Mouse (Mus musculus) thymus, postnatal 4 days (tissue): ENCODE measurements around the gene Gm45753.
"Not testable (repeated sequence)": the region's sequence is repeated elsewhere in the genome, so short reads cannot be mapped to it uniquely, and the experiment has no call there.

ENCODE experiments used
- DNase-seq: peaks from one replicate; pipeline ENCODE4 v3.0.0; 2021

Gene Gm45753

GRCm38 (mm10) chr8:45308366-45308765 is at the start of gene Gm45753:
Gene Gm45753, minus strand, starts transcription at chr8:45308466.
- DNase-seq = no peak

DNA sequence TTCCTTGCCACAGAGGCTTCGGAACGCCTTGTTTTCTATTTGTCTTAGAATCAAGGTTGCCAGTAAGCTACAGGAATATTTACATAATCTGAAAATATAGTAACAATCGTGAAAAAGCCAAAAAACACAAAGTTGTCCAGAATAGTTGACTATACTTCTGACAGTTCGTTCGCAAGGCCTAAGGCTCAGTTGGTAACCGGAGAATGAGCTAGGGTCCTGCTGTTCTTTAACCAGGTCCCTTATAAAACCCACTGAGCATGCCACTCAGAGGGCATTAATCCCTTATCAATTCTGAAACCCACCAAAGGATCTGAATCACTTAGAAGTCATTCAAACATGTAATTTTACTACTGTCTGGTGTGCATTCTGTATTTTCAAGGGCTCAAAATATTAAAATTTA is 47.5 kb upstream of the Gm45753 start:
- no peak for DNase-seq

DNA sequence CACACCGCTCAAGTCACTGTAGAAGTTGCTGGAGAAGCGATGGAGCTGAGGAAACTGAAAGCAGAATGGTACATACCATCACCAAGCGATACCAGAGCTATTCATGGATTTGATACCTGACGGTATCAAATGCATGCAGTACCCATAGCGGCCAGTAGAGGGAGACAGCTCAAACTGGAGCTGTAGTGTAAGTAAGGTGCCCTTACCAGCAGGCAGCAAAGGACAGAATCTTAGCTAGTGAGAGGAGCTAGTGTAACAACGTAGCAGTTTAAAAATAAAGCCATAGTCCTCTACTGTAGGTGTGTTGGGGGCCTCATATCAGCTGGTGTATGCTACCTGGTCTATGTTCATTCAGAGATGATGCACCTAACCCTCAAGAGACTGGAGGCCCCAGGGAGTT is 36.8 kb upstream of the Gm45753 start:
- DNase-seq = peak; percentile 68

DNA sequence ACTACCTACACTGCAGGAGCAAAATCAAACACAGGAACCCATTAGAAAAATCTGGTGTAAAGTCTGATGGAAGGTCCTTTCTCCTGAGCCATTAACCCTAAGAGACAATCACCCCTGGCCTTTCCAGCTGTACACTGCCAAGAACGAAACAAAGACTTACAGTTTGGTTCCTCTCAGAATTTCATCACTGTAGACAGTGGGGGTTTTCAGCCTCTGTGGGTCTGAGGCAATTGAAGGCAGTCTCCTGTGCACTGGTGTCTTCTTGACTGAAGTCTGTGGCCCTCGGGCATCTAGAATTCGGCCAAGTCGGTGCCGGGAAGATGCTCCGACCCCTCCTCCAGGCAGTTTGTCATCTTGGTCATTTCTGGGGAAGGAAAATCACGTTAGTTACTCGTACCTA is 36.0 kb upstream of the Gm45753 start:
- no peak for DNase-seq

- DNase-seq = no peak
Measured at GRCm38 (mm10) chr8:45341630-45342628, 33.7 kb upstream of the Gm45753 start.

GRCm38 (mm10) chr8:45333493-45333892 is 25.2 kb upstream of the Gm45753 start:
- peak; percentile 12 for DNase-seq

- DNase-seq = peak; percentile 69
Measured at GRCm38 (mm10) chr8:45332685-45333409, 24.6 kb upstream of the Gm45753 start, which contains the start of gene Cyp4v3. Gene Cyp4v3, minus strand, starts transcription at chr8:45333216.

DNA sequence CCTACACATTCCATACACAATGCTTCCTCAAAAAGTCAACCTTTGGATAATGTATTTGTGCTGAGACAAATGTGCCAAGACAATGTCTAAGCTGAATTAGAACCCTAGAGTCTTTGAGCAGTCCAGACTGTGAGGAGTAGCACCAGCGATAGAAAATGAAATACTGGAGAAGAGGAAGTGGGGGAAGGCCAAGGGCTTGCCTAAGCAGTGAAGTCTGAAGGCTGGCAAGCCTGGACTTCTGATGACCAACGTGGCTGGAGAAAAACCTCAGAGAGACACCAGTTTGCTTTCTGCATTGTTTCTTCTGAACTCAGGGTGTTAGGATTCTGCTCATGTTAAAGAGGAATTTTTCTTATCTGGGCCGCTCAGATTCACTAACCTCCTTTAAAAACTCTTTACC is 22.6 kb upstream of the Gm45753 start:
- no peak for DNase-seq

DNA sequence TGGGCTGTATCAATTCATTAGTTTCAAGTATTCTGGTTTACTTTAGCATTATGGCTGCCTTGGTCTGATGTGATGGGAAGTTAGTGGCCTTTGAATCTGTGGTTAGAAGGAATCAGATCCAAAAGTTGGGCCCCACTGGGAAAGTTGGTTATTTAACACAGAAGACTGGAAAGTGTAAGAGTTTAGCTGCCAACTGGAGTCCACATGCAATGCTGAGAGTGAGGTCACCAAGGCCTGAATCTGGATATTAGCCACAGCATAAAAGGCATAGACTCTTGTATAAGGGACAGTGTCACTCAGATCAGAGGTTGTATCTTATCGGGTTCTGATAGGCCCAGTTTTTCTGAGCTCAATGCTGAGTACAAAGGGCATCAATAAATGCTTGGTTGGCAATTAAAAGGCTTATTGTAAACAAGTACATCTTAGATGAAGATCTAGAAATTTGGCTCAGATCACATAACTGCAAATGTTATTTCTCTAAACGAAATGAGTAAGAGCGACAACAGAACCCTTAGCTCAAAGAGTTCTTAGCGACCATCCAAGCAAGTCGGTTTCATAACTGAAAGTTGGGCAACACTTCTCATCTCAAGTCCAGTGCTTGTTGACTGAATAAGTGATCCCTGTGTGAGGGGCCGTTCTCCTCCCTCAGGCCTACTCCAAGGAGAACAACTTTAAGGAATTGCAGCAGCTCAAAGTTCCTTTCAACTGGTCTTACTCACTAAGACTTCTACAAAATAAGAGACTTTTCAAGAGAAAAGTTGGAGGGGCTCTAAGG is 21.1 kb upstream of the Gm45753 start:
- DNase-seq = no peak

DNA sequence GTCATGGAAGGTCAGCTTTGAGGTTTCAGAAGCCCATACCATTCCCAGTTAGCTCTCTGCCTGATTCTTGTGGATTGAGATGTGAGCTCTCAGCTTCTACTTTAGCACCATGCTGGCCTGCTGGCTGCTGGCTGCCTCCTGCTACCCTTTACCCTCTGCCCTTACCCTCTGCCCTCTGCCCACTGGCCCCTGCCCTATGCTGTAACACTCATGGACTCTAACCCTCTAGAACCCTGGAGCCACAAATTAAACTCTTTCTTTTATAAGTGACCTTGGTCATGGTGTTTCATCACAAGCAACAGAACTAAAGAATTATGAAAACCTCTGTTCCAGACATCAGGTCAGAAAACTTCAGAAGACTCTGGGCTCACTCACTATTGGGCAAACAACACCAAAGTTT is 18.8 kb upstream of the Gm45753 start:
- not testable (repeated sequence) for DNase-seq

DNA sequence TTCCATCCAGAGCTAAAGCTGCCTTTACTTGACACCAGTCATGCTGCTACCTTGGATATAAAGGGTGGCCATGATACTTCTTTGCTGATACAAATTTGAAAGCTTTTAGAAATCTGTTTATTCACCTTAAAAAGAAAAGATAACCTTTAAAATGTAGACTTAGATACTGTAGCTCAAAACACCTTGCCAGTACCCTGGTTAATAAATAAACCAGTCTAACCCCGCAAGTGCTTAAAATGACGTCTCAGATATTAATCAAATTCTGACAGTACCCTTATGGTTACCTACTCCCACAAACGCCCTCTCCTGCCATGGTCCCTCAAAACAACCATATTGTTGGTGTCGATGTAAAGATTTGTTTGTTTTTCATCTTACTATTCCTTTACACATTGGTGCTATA is 15.9 kb upstream of the Gm45753 start:
- DNase-seq = no peak

- DNase-seq = no peak
Measured at GRCm38 (mm10) chr8:45321365-45321764, 13.1 kb upstream of the Gm45753 start.

DNA sequence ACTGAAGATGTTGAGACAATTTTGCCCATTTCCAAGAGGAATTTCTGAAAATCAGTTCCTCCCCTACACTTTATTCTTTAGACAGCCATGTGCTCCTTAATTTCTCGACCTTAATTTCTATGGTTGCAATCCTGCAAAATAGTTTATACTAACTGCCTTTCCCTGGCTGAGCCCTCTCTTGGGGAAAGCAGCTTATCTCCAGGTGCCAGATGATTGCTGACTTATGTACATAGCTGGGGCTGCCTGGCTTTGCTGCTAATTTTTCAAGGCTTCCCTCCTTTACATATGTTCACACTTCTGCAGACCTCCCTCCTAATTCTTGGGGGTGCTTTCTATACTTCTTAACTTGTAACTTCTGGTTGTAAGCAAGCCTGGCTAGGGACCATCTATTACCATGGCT is 12.7 kb upstream of the Gm45753 start:
- DNase-seq = no peak

- no peak for DNase-seq
Measured at GRCm38 (mm10) chr8:45310967-45311366, 2.7 kb upstream of the Gm45753 start.

DNA sequence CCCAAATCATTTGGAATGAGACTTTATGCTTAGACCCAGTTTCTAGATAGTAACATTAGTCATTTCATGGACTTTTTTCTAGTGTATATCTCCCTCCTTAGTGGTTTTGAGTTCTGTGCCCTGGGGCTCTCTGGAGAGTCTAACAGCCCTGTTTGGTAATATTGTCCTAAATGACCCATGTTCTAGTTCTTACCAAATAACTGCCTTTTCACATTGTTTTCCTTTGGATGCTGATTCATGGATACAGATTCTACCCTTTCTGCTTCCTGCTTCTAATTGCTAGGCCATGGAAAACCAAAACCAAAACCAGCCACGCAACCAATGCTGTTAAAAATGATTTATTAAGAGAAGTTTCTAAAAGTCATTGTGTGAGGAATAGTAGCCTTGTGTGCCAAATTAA is 2.8 kb downstream of the Gm45753 start:
- DNase-seq = no peak

DNA sequence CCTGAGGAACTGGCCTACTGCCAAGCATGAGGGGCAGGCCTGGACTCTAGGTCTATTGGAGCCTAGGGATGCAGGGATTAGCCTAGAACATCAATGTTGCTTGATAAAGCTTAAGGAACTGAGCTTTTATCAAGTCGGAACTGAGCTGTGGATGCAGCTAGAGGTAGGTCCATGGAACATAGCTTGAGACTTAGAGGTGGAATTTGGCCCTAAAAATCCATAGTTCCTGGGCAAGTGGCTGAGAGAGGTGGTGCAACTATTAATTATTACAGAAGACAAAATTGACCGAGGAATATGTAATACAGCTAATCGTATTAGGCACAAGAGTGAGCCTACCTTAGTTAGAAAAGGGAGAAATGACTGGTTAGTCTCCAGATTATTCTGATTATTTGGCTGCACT is 3.9 kb downstream of the Gm45753 start:
- DNase-seq = no peak

GRCm38 (mm10) chr8:45302390-45302789 is 5.9 kb downstream of the Gm45753 start:
- no peak for DNase-seq

DNA sequence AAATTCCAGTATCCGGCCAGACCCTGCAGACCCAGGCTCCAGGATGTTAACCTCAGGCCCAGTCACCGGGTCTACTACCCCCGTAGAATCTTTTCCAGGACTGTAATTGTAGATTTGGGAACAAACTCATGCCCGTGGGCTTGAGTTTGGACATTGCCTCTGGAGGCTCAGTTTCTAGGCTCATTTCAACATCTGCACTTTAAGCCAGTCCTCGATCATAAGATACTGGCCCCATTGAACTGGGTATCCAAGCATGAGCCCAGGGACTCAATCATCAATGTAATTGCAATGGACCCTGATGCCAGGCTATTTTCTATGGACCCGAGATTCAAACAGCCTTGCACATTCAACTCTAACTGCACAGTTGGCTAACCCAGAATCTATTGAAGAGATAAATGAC is 13.0 kb downstream of the Gm45753 start:
- DNase-seq = no peak

- no peak for DNase-seq
Measured at GRCm38 (mm10) chr8:45294687-45295086, 13.6 kb downstream of the Gm45753 start, which contains the start of gene Klkb1. Gene Klkb1, minus strand, starts transcription at chr8:45294859.

- no peak for DNase-seq
Measured at GRCm38 (mm10) chr8:45291790-45292189, 16.5 kb downstream of the Gm45753 start.

DNA sequence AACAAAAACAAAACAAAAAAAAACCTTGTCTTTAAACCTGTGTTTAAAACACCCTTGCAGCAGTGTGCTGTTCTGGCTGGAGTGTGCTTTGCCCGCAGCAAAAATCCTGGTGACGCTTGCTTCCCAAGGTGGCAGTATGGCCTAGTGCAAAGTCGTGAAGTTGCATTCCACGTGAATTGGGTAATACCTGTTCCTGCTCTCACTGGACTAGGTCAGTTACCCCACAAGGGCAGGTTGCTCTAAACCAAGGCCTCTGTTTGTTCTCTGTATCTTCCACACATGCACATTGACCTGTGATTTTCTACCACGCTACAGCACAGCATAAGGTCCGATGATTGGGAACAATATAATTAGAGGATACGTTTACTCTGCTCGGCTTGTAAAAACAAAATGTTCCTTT is 26.6 kb downstream of the Gm45753 start:
- no peak for DNase-seq

- no peak for DNase-seq
Measured at GRCm38 (mm10) chr8:45277453-45277852, 30.8 kb downstream of the Gm45753 start.

GRCm38 (mm10) chr8:45274317-45274716 is 33.9 kb downstream of the Gm45753 start:
- DNase-seq = no peak
